Mouse (Mus musculus) C2C12 (cell line): Measurements from ENCODE around the gene Dcakd. TPM values are rescaled to one million over a fixed set of nuclear protein-coding genes. Genes with fewer than 3 reads are reported as not detected.

ENCODE experiments used
- H3K27me3 ChIP-seq: one replicate; pipeline ENCODE4 v1.6.1; 2011; ENCODE audit not compliant: control insufficient read depth, insufficient read depth, insufficient read length
- H3K36me3 ChIP-seq: one replicate; pipeline ENCODE4 v1.6.1; 2011; ENCODE audit not compliant: control insufficient read depth, insufficient read depth
- H3K4me3 ChIP-seq: one replicate; pipeline ENCODE4 v1.5.1; 2011; ENCODE audit warnings: mild to moderate bottlenecking, control low read depth; ENCODE audit not compliant: poor library complexity, insufficient read depth, severe bottlenecking
- H3K79me2 ChIP-seq: one replicate; pipeline ENCODE4 v1.6.1; 2011; ENCODE audit not compliant: control insufficient read depth, insufficient read depth
- H3K79me3 ChIP-seq: one replicate; pipeline ENCODE4 v1.6.1; 2011; ENCODE audit warnings: low read depth, control low read depth
- H3ac ChIP-seq: one replicate; pipeline ENCODE3; 2011; ENCODE audit warnings: low read depth; ENCODE audit not compliant: control insufficient read depth, insufficient read length
- CEBPB ChIP-seq: IDR thresholded peaks from one replicate; pipeline ENCODE4 v1.6.1; 2011; ENCODE audit warnings: low read depth, mild to moderate bottlenecking, control low read depth, moderate library complexity
- CTCF ChIP-seq: IDR thresholded peaks from one replicate; pipeline ENCODE4 v1.5.1; 2011; ENCODE audit not compliant: control insufficient read depth, insufficient read depth, insufficient read length
- FOSL1 ChIP-seq: IDR thresholded peaks from one replicate; pipeline ENCODE4 v1.8.0; 2011; ENCODE audit warnings: mild to moderate bottlenecking, low read length; ENCODE audit not compliant: poor library complexity, insufficient read depth, severe bottlenecking
- MAX ChIP-seq: IDR thresholded peaks from one replicate; pipeline ENCODE4 v1.6.1; 2011; ENCODE audit warnings: mild to moderate bottlenecking, control low read depth
- MYOD1 ChIP-seq: IDR thresholded peaks from one replicate; pipeline ENCODE4 v1.6.1; 2011; ENCODE audit warnings: low read depth; ENCODE audit not compliant: control insufficient read depth, insufficient read length
- MYOG ChIP-seq: IDR thresholded peaks from one replicate; pipeline ENCODE4 v1.6.1; 2011; ENCODE audit not compliant: control insufficient read depth, insufficient read length; ENCODE audit errors: extremely low read depth
- USF1 ChIP-seq: IDR thresholded peaks from one replicate; pipeline ENCODE4 v1.6.1; 2011; ENCODE audit warnings: low read depth, mild to moderate bottlenecking, control low read depth, moderate library complexity
- polyA plus RNA-seq: library from polyadenylated mRNA; unstranded; fragments of >200 nt; fragmentation: generic; extraction: Trizol; gene quantifications from one replicate; pipeline ENCODE4 v1.2.1, GENCODE M21; 2012; ENCODE audit warnings: missing spikeins

Dcakd gene
- polyA plus RNA-seq, 1 experiment = 185 TPM

GRCm38 (mm10) chr11:103042828-103043227 lies 14.7 kb upstream of the Dcakd start:
- H3K27me3 ChIP-seq = no peaks in the 10 kb centered on the region
- H3ac ChIP-seq = no peak overlapping the region
- peaks cover 79% of the 10 kb centered on the region for H3K79me2 ChIP-seq
- H3K79me3 ChIP-seq = peaks cover 53% of the 10 kb centered on the region
- TF ChIP-seq FOSL1 = no peak
- no peak for TF ChIP-seq MYOD1
- no peak for TF ChIP-seq USF1
- TF ChIP-seq MYOG = no peak
- TF ChIP-seq CTCF = no peak
- TF ChIP-seq CEBPB = no peak
- H3K36me3 ChIP-seq = peaks cover 79% of the 10 kb centered on the region
- H3K4me3 ChIP-seq = no peak overlapping the region

- no peak for TF ChIP-seq MAX
- TF ChIP-seq CTCF = no peak
- TF ChIP-seq MYOG = no peak
- TF ChIP-seq CEBPB = no peak
- no peak for TF ChIP-seq MYOD1
- no peak for TF ChIP-seq USF1
- TF ChIP-seq FOSL1 = no peak
- H3K36me3 ChIP-seq = peaks cover 63% of the 10 kb centered on the region
- peaks cover 100% of the 10 kb centered on the region for H3K79me2 ChIP-seq
- H3ac ChIP-seq = no peak overlapping the region
- peaks cover 93% of the 10 kb centered on the region for H3K79me3 ChIP-seq
- H3K4me3 ChIP-seq = no peak overlapping the region
- H3K27me3 ChIP-seq = no peaks in the 10 kb centered on the region
These were observed 9.9 kb upstream of the Dcakd start for GRCm38 (mm10) chr11:103038037-103038436.

GRCm38 (mm10) chr11:103036881-103037465 lies 8.8 kb upstream of the Dcakd start:
- Histone ChIP-seq H3K27me3 (no peaks in the 10 kb centered on the region), H3K79me2 (peaks cover 100% of the 10 kb centered on the region), H3K36me3 (peaks cover 53% of the 10 kb centered on the region), H3ac (no peak overlapping the region), H3K4me3 (no peak overlapping the region), H3K79me3 (peaks cover 94% of the 10 kb centered on the region)
- TF ChIP-seq MAX = no peak
- no peak for TF ChIP-seq MYOD1
- TF ChIP-seq MYOG = no peak
- TF ChIP-seq FOSL1 = no peak
- no peak for TF ChIP-seq USF1
- no peak for TF ChIP-seq CEBPB
- TF ChIP-seq CTCF = no peak

- Histone ChIP-seq H3ac (no peak overlapping the region), H3K79me3 (peaks cover 97% of the 10 kb centered on the region), H3K27me3 (no peaks in the 10 kb centered on the region), H3K4me3 (no peak overlapping the region), H3K79me2 (peaks cover 100% of the 10 kb centered on the region), H3K36me3 (peaks cover 60% of the 10 kb centered on the region)
- TF ChIP-seq MYOD1 = no peak
These were observed 6.9 kb upstream of the Dcakd start for GRCm38 (mm10) chr11:103035007-103035406.

- H3K79me2 ChIP-seq = peaks cover 98% of the 10 kb centered on the region
- TF ChIP-seq MAX (no peak), FOSL1 (no peak), CTCF (no peak), MYOG (no peak), CEBPB (no peak), USF1 (no peak), MYOD1 (no peak)
- peaks cover 46% of the 10 kb centered on the region for H3K36me3 ChIP-seq
- no peaks in the 10 kb centered on the region for H3K27me3 ChIP-seq
- no peak overlapping the region for H3ac ChIP-seq
- peaks cover 90% of the 10 kb centered on the region for H3K79me3 ChIP-seq
- H3K4me3 ChIP-seq = no peak overlapping the region
These were observed 4.9 kb upstream of the Dcakd start for GRCm38 (mm10) chr11:103033030-103033429.

- TF ChIP-seq CTCF (no peak), CEBPB (no peak), USF1 (no peak), MAX (no peak)
- peak overlapping the region; percentile 82 for H3K4me3 ChIP-seq
- H3K36me3 ChIP-seq = peaks cover 43% of the 10 kb centered on the region
These were observed 460 bp downstream of the Dcakd start for GRCm38 (mm10) chr11:103027570-103028175.

More at GRCm38 (mm10) chr11:103027570-103028175, 460 bp downstream of the Dcakd start:
- H3K27me3 ChIP-seq = no peaks in the 10 kb centered on the region
- H3K79me3 ChIP-seq = peaks cover 51% of the 10 kb centered on the region
- peak overlapping the region; percentile 67 for H3ac ChIP-seq
- peaks cover 60% of the 10 kb centered on the region for H3K79me2 ChIP-seq
